Mouse (Mus musculus) liver, embryonic 14.5 days (tissue): ENCODE measurements around the gene Ncbp1. TPM values are rescaled to one million over a fixed set of nuclear protein-coding genes. Genes with fewer than 3 reads are reported as not detected.

Experiments
- ATAC-seq: fragments of 200-750 bp; cut with Nextera tagmentation; 2 replicates; pipeline ENCODE4 v1.8.0; 2017; ENCODE audit warnings: moderate number of reproducible peaks, mild to moderate bottlenecking, moderate library complexity; ENCODE audit not compliant: insufficient read depth
- DNase-seq, 3 experiments: peaks; one replicate each; pipeline ENCODE4 v3.0.0-alpha.2; 2012 to 2013; ENCODE audit warnings: low read depth in 3 of 3, low spot score in 3 of 3
- H3K27ac ChIP-seq: fragments of 300-500 bp; sonication (generic); 2 replicates; pipeline ENCODE4 v1.5.1; 2014; ENCODE audit warnings: moderate library complexity, mild to moderate bottlenecking, control low read depth, inconsistent platforms
- H3K27me3 ChIP-seq: fragments of 300-500 bp; sonication (generic); 2 replicates; pipeline ENCODE4 v1.6.1; 2014; ENCODE audit warnings: mild to moderate bottlenecking, low read length, moderate library complexity; ENCODE audit not compliant: control insufficient read depth, insufficient read depth
- H3K36me3 ChIP-seq: fragments of 300-500 bp; sonication (generic); replicated peaks from 2 replicates; pipeline ENCODE4 v1.6.1; 2014; ENCODE audit warnings: low read depth; ENCODE audit not compliant: control insufficient read depth, insufficient read depth
- H3K4me1 ChIP-seq, 2 experiments: fragments of 200-500 bp in 1 of 2; fragments of 300-500 bp in 1 of 2; sonication (generic) in 1 of 2; replicated peaks; 2 replicates each; pipeline ENCODE4 v1.6.1; 2012 to 2014; ENCODE audit warnings: antibody characterized with exemption in 1 of 2, inconsistent platforms in 1 of 2, low read length in 1 of 2; ENCODE audit not compliant: control insufficient read depth in 2 of 2, insufficient read depth in 2 of 2
- H3K4me2 ChIP-seq: fragments of 300-500 bp; sonication (generic); 2 replicates; pipeline ENCODE4 v1.6.1; 2014; ENCODE audit warnings: low read depth, mild to moderate bottlenecking, control low read depth, moderate library complexity
- H3K4me3 ChIP-seq, 2 experiments: fragments of 200-500 bp in 1 of 2; fragments of 300-500 bp in 1 of 2; sonication (generic) in 1 of 2; 2 replicates each; pipeline ENCODE4 v1.5.1; 2012 to 2014; ENCODE audit warnings: low read depth in 2 of 2, low read length in 2 of 2, mild to moderate bottlenecking in 2 of 2, control low read depth in 1 of 2, inconsistent platforms in 1 of 2, moderate library complexity in 1 of 2; ENCODE audit not compliant: insufficient read depth in 1 of 2
- H3K9ac ChIP-seq: fragments of 300-500 bp; sonication (generic); replicated peaks from 2 replicates; pipeline ENCODE4 v1.6.1; 2014; ENCODE audit warnings: mild to moderate bottlenecking, control low read depth, moderate library complexity
- H3K9me3 ChIP-seq: fragments of 300-500 bp; sonication (generic); 2 replicates; pipeline ENCODE4 v1.6.1; 2016; ENCODE audit warnings: low read length, mixed read lengths; ENCODE audit not compliant: control insufficient read depth
- CTCF ChIP-seq: IDR thresholded peaks from 2 replicates; pipeline ENCODE4 v1.5.1; 2016; ENCODE audit warnings: antibody characterized with exemption, low read depth, control low read depth
- EP300 ChIP-seq: IDR thresholded peaks from 2 replicates; pipeline ENCODE4 v1.6.1; 2016; ENCODE audit warnings: antibody characterized with exemption, low read depth
- WGBS: fragments of 180-500 bp; shearing (Covaris S2); extraction: QIAGEN DNeasy Blood & Tissue Kit; methylation state at CpG from one replicate; pipeline ENCODE4 v1.1.7; 2014; ENCODE audit not compliant: insufficient replicate concordance; 5-methylcytosine and 5-hydroxymethylcytosine counted together
- polyA plus RNA-seq, 2 experiments: library from polyadenylated mRNA; depleted of rRNA in 1 of 2; stranded (reverse) in 1 of 2; unstranded in 1 of 2; fragments of >200 nt; fragmentation: Nextera tagmentation in 1 of 2; extraction: Ambion mirVana in 1 of 2; gene quantifications; 2 replicates each; pipeline versions ENCODE4 v1.2.1 to v1.2.3; 2012 to 2014

Gene Ncbp1
- polyA plus RNA-seq, 2 experiments: 36.1 to 40.9 TPM

DNA sequence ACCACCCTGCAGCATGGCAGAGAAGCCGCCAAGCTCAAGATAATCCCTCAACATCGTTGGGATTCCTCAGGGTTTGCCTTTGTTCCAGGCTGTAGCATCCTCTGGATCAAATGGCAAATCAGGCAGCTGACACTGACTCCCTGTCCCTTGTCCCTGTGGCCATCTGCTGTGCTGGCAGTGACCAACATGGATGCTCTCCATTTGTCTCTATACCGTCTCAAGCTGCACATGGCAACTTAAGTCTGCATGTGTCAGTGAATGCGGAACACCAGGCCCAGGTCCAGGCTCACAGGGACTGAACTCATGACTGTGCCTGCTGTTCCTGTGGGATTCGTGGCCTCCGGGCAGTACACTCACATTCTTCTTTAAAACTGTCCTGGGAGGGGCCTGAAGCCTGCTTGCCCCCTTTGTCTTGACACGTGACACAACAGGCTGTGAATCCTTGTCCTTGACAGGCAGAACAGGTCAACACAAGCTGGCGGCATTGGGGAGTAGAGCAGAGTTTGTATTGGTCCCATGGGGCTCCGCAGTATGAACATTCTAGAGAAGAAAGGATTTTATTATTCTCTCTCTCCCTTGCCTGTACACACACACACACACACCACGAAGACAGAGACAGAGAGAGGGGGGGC lies 21.8 kb upstream of the Ncbp1 start:
- Histone ChIP-seq H3K9me3 (no peaks in the 10 kb centered on the region), H3K9ac (no peak overlapping the region), H3K36me3 (peaks cover 73% of the 10 kb centered on the region), H3K4me1 (no peaks in the 10 kb centered on the region), H3K4me3 (no peak overlapping the region), H3K27me3 (no peaks in the 10 kb centered on the region), H3K4me2 (no peak overlapping the region), H3K27ac (no peak overlapping the region)
- 89% methylated on average over 9 of the region's 10 CpGs for WGBS
- no peak for ATAC-seq
- TF ChIP-seq EP300: no peak
- TF ChIP-seq CTCF: no peak
- DNase-seq: no peak

DNA sequence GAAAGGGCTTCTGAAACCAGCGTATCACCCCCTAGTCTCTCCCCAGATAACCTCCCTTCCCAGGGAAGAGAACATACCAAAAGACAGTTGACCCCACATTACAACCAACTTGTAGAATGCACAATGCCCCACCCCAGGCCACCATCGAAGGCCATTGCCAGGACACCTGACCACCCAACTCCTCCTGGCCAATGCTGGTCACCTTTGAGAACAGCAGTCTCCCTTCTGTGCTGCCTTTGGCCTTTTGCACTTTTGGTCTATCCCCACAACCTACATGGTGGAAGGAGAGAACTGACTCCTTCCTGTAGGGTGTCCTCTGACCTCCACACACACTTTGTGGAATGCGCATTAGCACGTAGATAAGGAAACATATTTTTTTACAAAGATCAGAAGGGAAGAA lies 20.9 kb upstream of the Ncbp1 start:
- no peak for ATAC-seq

DNA sequence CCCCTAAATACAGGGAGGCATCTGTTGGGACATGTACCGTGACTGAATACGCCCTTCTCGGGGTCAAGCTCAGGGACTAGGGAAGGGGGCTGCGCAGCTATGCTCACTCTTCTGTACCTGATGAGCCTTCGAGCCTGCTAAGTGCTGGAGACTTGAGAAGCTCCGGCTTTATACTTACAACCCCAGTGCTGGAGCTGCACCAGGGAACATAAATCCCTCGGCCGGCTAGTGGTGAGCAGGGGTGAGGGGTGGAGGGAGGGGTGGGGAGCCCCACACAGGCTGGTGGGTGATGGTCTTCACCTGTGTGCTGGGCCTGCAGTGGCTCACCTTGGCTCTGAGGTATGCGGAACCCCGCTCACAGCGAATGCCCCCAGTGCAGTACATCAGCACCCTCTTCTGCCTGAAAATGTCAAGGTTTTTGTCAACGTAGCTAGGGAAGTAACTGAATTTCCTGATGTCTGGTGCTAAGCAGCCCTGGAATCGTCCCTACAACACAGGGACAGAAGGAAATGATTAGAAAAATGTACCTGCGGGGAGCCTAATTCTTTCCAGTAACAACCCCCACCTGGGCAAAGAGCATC lies 18.8 kb upstream of the Ncbp1 start:
- 91% methylated on average over 14 of the region's 14 CpGs for WGBS
- Histone ChIP-seq H3K27ac (no peak overlapping the region), H3K4me3 (no peak overlapping the region), H3K4me1 (no peaks in the 10 kb centered on the region), H3K9me3 (no peaks in the 10 kb centered on the region), H3K9ac (no peak overlapping the region), H3K4me2 (no peak overlapping the region), H3K27me3 (no peaks in the 10 kb centered on the region), H3K36me3 (peaks cover 57% of the 10 kb centered on the region)
- DNase-seq (no peak), ATAC-seq (no peak)
- TF ChIP-seq CTCF (no peak), EP300 (no peak)

More for the DNA sequence above, 20.9 kb upstream of the Ncbp1 start:
- no peak for DNase-seq
- Histone ChIP-seq H3K27me3 (no peaks in the 10 kb centered on the region), H3K4me1 (no peaks in the 10 kb centered on the region), H3K36me3 (peaks cover 67% of the 10 kb centered on the region), H3K9me3 (no peaks in the 10 kb centered on the region), H3K9ac (no peak overlapping the region), H3K4me2 (no peak overlapping the region), H3K27ac (no peak overlapping the region), H3K4me3 (no peak overlapping the region)
- TF ChIP-seq EP300: no peak
- no peak for TF ChIP-seq CTCF
- WGBS: 92% methylated on average over 4 of the region's 4 CpGs

DNA sequence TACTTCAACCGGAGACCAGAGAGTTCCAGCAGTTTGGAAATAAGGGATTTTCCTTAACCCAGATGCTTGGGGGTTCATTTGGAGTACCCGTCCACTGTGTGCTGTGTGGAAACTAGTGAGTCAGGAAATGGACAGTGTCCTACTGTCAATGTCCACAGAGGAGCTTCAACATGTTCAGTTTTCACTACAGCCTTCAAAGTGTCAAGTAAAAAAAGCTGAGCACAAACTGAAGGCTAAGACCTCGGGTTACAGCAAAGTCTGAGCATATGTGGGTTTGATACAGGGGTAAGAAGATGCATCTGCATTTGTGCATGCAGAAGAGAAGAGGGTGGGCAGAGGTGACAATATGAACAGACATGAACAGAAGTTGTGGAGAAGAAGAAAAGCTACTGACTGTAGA lies 17.6 kb upstream of the Ncbp1 start:
- TF ChIP-seq EP300: no peak
- TF ChIP-seq CTCF: no peak
- no peak overlapping the region for H3K27ac ChIP-seq
- no peak overlapping the region for H3K4me3 ChIP-seq
- no peaks in the 10 kb centered on the region for H3K27me3 ChIP-seq
- H3K9ac ChIP-seq: no peak overlapping the region
- no peak overlapping the region for H3K4me2 ChIP-seq
- 76% methylated on average over 3 of the region's 3 CpGs for WGBS
- no peaks in the 10 kb centered on the region for H3K9me3 ChIP-seq
- ATAC-seq: no peak
- no peaks in the 10 kb centered on the region for H3K4me1 ChIP-seq
- no peak for DNase-seq
- peaks cover 56% of the 10 kb centered on the region for H3K36me3 ChIP-seq

DNA sequence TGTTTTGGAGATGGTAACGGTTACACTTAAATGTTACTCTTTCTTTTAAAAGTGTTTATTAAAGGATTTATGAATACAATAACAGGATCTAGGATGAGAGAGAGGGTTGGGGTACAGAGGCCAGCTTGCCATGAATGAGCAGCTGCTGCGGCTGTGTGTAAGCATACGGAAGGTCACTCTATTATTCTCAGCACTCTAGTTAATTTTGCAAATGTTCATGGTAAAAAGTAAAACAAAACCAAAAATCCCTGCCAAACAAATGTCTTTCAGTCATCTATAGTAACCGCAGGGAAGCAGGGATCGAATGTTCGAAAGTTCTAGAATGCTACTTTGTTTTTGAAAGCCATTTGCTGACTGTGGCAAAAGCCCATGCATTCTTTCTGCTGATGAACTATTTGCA lies 15.1 kb upstream of the Ncbp1 start:
- H3K36me3 ChIP-seq: peaks cover 42% of the 10 kb centered on the region

More for the DNA sequence above, 15.1 kb upstream of the Ncbp1 start:
- WGBS: 83% methylated on average over 6 of the region's 6 CpGs
- no peak overlapping the region for H3K4me2 ChIP-seq
- no peaks in the 10 kb centered on the region for H3K4me1 ChIP-seq
- no peak for DNase-seq
- H3K4me3 ChIP-seq: no peak overlapping the region
- H3K27ac ChIP-seq: no peak overlapping the region
- no peak overlapping the region for H3K9ac ChIP-seq
- no peak for ATAC-seq
- TF ChIP-seq CTCF (no peak), EP300 (no peak)
- H3K9me3 ChIP-seq: no peaks in the 10 kb centered on the region
- H3K27me3 ChIP-seq: no peaks in the 10 kb centered on the region
